Mouse (Mus musculus): ENCODE measurements around the gene Draxin.
"Not testable (repeated sequence)": the region's sequence is repeated elsewhere in the genome, so short reads cannot be mapped to it uniquely, and the experiment has no call there.

The Draxin gene

GRCm38 (mm10) chr4:148151267-148152168, 21.0 kb upstream of the Draxin start, which contains the start of gene Fbxo6:
Gene Fbxo6, minus strand, starts transcription at chr4:148152140.
- DNase-seq, result peak; percentile 89 to 95

- no peak for DNase-seq
These were observed 20.4 kb upstream of the Draxin start for GRCm38 (mm10) chr4:148150953-148151266.

- no peak for DNase-seq
These were observed 19.7 kb upstream of the Draxin start for GRCm38 (mm10) chr4:148150242-148150641.

GRCm38 (mm10) chr4:148149540-148149939, 19.0 kb upstream of the Draxin start:
- peak in 1 of 2 experiments; percentile 52 for DNase-seq

DNA sequence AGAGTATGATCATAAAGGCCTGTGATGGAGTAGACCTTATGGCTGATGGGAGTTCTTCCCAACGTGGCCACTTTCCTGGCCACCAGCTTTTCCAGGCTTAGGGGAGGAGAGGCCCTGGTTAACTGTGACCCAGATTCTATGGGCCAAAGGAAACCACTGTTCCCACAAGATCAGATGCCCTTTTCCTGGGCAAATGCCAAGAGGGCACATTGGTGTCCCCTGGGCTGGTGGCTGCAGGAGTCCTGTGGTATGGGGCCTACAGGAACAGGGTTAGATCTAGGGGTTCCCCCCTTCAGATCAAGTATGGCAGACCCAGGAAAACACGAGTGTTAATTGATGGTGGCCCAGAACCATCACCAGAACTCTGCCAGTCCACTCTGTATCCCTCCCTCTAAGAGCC, 17.2 kb upstream of the Draxin start:
- DNase-seq, result no peak

DNA sequence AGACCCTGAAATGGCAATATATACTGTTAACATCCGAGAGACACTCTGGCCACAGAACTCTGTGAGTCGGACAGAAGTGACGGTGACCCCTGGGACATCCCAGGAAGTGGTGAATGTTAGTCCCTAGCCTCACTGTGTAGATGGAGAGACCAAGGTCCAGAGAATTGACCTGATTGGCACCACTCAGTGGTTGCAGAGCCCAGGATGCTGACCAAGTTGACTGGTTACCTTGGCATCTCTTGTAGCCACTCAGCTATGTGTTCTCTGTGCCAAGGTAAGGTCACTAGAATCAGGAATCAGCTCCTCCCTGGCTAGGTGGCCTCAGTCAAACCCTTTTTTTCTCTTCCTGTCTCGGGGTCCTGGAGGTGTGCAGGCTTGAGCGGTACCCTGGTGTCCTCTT, 13.2 kb upstream of the Draxin start:
- no peak for DNase-seq

DNA sequence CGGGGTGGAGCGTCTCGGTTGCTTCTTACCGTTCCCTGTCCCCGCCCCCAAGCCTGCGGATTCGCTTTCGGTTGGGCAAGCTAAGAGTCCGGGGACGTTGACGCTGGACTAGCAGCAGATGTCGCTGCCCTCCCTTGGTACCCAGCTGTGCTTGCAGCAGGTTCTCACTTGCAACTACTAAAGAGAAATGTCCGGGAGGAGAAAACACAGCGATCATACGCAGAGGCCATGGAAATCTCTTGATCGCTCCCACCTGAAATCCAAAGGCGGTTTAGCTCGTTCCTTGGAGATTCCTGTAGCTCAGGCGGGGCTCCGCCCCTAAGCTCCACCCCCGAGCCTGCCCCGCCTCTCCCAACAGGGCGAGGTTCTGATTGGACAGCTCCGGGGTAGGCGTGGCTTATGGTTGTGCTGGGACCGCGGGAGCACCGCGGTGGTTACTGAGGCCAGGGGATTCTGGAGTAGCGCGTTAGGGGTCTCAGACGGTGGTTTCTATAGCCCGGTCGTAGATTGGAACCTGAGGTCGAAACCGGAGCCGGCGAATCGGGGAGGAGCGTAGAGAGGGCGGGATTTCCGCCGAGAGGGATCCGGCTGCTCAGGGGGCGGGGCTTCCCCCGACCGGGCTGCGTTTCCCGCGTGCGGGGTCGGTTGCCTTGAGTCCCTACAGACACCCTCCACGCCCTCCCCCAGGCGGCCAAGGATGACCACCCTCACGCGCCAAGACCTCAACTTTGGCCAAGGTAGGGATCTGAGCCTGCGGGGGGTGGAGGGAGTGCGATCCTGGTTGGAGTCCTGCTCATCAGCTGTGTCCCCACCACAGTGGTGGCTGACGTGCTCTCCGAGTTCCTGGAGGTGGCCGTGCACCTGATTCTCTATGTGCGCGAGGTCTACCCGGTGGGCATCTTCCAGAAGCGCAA, 9.9 kb upstream of the Draxin start:
- DNase-seq, result peak; percentile 96 to 97

DNA sequence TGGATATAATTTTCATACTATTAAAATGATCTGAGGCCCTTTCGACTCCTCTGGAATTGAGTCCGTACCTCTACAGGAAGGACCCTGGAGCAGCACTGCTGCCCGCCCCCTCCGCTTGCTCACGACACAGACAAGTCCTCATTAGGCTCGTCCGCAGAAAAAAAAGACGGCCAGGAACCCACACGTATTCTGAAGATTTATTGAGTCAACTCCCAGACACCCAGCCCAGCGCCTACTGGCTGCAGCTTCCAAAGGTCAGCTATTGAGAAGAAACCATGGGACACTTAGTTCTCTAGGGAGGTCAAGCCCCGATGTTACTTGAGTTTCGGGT, 9.2 kb upstream of the Draxin start:
- DNase-seq, result no peak

- DNase-seq, result no peak
These were observed 7.0 kb upstream of the Draxin start for GRCm38 (mm10) chr4:148137503-148137902.

DNA sequence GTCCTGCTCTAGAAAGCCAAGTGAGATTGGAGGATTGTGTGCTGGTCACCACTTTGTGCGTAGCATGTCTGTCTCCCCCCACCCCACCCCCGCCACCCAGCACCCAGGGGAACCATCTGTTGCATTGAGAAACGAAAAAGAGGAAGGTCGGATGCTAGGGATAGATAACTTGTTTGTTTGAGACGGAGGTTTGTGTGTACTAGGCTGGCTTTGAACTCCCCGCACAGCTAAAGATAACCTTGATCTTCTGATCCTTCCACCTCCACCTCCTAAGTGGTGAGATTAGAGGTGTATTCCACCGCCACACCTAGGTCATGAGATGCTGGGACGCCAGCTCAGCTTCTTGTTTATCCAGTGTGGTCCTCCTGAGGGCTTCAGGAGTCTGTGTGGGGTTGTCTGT, 4.5 kb upstream of the Draxin start:
- no peak for DNase-seq

DNA sequence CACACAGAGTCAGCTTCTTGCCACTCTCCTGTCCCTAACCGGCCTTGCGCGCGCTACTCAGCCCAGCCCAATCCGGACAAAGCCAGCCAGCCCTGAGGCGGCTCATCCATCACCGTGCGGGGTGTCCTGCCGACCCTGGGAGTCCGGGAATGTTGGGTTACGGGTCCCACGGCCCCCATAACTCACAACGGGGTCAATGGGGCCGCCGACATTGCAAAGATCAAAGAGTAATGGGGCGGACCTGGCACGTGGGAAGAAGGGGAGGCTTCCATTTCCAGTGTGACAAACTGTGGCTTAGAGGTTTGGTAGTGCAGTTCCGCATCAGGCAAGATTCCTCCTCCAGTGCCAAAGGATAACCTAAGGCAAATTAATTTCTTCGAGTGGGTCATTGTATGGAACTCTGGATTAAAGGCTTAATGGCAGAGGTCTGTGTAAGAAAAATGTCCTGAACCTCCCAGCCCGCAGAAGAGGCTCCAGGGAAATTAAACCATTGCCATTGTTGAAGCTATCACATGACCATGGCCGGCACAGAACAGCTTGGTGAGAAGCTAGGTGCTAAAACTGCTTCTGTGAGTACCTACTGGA, 1.1 kb upstream of the Draxin start:
- DNase-seq, result no peak

DNA sequence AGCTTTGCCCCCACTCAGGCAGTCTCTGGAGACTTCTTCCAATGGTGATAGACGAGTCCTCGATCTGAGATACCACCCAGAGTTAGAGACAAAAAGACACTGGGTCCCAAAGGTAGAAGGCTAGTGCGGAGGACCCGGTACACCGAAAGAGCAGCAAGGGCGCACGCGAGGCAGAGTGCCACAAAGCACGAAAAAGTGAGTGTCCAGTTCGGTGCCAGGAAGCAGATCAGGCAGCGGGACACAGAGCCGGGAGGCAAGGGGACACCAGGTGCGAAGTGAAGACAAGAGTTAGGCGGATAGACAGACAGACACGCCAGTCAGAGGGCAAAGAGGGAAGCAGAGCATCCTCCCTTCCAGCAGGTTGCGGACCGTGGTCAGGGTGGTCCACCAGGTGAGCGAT, 365 bp downstream of the Draxin start, which contains the start of gene Mad2l2:
Gene Mad2l2 (plus strand): TSS at position 252 of the 400 bp plus-strand sequence.
- DNase-seq, result no peak

DNA sequence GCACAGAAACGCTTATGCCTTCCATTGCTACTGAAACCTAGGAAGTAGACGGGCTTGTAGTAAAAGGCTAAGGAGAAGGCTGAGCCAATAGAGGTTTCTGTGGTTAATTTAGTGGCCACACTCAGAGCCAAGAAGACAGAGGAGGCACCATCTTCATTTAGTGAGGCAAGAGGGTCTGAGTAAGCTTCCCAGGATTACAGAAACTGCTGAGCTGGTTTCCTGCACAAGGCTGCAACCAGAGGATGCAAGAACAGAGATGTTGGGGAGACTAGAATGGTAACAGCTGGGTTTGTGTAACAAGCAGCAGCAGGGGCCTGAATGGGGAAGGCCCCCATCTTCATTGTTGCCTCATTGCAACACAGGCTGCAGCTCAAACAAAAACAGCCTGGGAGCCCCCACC, 1.8 kb downstream of the Draxin start:
- DNase-seq, result no peak

DNA sequence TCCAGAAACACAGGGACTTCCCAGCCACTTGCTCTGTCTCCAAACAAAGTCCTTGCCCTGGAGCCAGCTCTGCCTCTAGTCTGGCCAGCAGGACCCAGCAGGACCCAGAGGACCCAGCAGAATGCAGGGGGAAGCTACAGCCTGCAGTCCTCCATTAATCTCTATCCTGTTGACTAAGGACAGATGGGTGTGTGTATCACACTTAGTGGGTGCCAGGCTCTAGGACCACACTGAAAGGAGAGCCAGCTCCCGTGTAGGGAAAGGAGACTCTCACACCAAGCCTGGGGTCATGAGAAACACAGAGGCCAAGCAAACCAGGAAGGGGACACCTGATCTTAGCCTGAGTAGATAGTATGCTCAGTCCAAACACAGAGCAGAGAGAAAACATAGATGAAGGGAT, 2.3 kb downstream of the Draxin start:
- DNase-seq, result no peak

GRCm38 (mm10) chr4:148122694-148123066, 7.8 kb downstream of the Draxin start:
- no peak for DNase-seq

- DNase-seq, result no peak
These were observed 8.4 kb downstream of the Draxin start for GRCm38 (mm10) chr4:148121982-148122693.

- DNase-seq, result no peak
These were observed 9.1 kb downstream of the Draxin start for GRCm38 (mm10) chr4:148121362-148121761.

DNA sequence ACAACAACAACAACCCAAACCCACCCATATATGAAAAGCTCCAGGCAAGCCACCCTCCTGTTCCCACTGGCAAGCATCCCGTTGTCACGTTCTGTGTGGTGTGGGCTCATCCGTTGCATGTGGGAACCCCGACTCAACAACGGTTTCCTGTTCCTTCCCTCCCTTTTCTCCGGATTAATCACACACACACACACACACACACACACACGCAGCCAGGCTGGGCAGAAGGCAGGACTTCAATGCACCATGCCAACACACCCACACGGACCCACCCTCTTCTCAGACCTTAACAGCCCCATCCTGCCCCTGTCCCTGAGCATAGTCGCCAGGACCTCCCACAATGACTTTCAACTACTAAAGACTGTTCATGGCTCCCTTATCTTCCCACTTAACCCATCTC, 9.9 kb downstream of the Draxin start:
- no peak for DNase-seq

- DNase-seq, result not testable (repeated sequence)
These were observed 10.9 kb downstream of the Draxin start for GRCm38 (mm10) chr4:148119578-148119977.

DNA sequence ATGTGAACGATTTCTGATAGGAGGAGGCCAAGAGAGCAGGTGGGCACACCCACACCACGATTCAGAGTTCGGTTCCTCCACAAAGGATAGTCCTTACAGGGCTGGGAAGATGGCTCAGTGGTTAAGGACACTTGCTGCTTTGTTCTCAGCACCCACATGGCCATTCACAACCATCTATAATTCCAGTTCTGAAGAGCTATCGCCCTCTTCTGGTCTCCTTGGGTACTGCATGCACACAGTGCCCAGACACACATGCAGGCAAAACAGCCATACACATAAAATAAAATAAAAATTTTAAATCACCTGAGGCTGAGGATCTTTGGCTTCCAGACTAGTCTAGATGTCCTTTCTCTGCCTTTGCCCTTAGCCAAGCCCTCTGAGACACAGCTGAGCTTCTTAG, 13.1 kb downstream of the Draxin start:
- DNase-seq, result no peak

- no peak for DNase-seq
These were observed 13.8 kb downstream of the Draxin start for GRCm38 (mm10) chr4:148116657-148117056.

DNA sequence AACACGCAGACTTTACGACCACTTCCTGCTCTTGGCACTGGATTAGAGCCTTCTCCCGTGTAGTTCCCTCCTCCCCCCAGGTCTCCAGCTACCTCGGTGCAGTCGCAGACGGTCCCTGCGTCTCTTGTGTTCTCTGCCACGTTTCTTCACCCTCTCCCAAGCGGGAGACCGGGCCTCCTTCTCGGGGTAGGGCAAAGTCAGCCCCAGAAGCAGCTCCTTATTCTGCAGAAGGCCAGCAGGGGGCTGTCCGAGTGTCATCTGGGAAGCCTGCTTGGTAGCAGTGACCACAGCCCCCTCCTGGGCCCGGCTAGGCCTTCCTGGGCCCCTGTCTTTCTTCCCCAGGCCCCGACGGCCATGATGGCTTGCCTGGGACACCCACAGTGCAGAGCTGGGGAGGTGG, 15.0 kb downstream of the Draxin start:
- DNase-seq, result peak; percentile 67 to 70

Data from kidney, postnatal 25 days (tissue).